Mouse (Mus musculus) C2C12 (cell line): Measurements from ENCODE around the gene Cdkn1a. TPM values are rescaled to one million over a fixed set of nuclear protein-coding genes. Genes with fewer than 3 reads are reported as not detected.
"Not testable (repeated sequence)": the region's sequence is repeated elsewhere in the genome, so short reads cannot be mapped to it uniquely, and the experiment has no call there.

ENCODE experiments used
- H3K27me3 ChIP-seq: one replicate; pipeline ENCODE4 v1.6.1; 2011; ENCODE audit not compliant: control insufficient read depth, insufficient read depth, insufficient read length
- H3K36me3 ChIP-seq: one replicate; pipeline ENCODE4 v1.6.1; 2011; ENCODE audit not compliant: control insufficient read depth, insufficient read depth
- H3K4me3 ChIP-seq: one replicate; pipeline ENCODE4 v1.5.1; 2011; ENCODE audit warnings: mild to moderate bottlenecking, control low read depth; ENCODE audit not compliant: poor library complexity, insufficient read depth, severe bottlenecking
- H3K79me2 ChIP-seq: one replicate; pipeline ENCODE4 v1.6.1; 2011; ENCODE audit not compliant: control insufficient read depth, insufficient read depth
- H3K79me3 ChIP-seq: one replicate; pipeline ENCODE4 v1.6.1; 2011; ENCODE audit warnings: low read depth, control low read depth
- H3ac ChIP-seq: one replicate; pipeline ENCODE3; 2011; ENCODE audit warnings: low read depth; ENCODE audit not compliant: control insufficient read depth, insufficient read length
- CEBPB ChIP-seq: IDR thresholded peaks from one replicate; pipeline ENCODE4 v1.6.1; 2011; ENCODE audit warnings: low read depth, mild to moderate bottlenecking, control low read depth, moderate library complexity
- CTCF ChIP-seq: IDR thresholded peaks from one replicate; pipeline ENCODE4 v1.5.1; 2011; ENCODE audit not compliant: control insufficient read depth, insufficient read depth, insufficient read length
- FOSL1 ChIP-seq: IDR thresholded peaks from one replicate; pipeline ENCODE4 v1.8.0; 2011; ENCODE audit warnings: mild to moderate bottlenecking, low read length; ENCODE audit not compliant: poor library complexity, insufficient read depth, severe bottlenecking
- MAX ChIP-seq: IDR thresholded peaks from one replicate; pipeline ENCODE4 v1.6.1; 2011; ENCODE audit warnings: mild to moderate bottlenecking, control low read depth
- MYOD1 ChIP-seq: IDR thresholded peaks from one replicate; pipeline ENCODE4 v1.6.1; 2011; ENCODE audit warnings: low read depth; ENCODE audit not compliant: control insufficient read depth, insufficient read length
- MYOG ChIP-seq: IDR thresholded peaks from one replicate; pipeline ENCODE4 v1.6.1; 2011; ENCODE audit not compliant: control insufficient read depth, insufficient read length; ENCODE audit errors: extremely low read depth
- USF1 ChIP-seq: IDR thresholded peaks from one replicate; pipeline ENCODE4 v1.6.1; 2011; ENCODE audit warnings: low read depth, mild to moderate bottlenecking, control low read depth, moderate library complexity
- long read RNA-seq, 2 experiments: library from polyadenylated mRNA; unstranded; transcript quantifications; one replicate each; pipeline ENCODE4 v2.0.0; 2019 to 2020
- polyA plus RNA-seq: library from polyadenylated mRNA; unstranded; fragments of >200 nt; fragmentation: generic; extraction: Trizol; gene quantifications from one replicate; pipeline ENCODE4 v1.2.1, GENCODE M21; 2012; ENCODE audit warnings: missing spikeins

Gene Cdkn1a
- polyA plus RNA-seq = 236 TPM
- long read RNA-seq, experiment 1, transcript Cdkn1a-202 (3 exons, 922 nt) = minor isoform, 22 of 531 reads
- long read RNA-seq, experiment 1, transcript Cdkn1a-201 (3 exons, 1,913 nt) = major isoform, 474 of 531 reads
- long read RNA-seq, experiment 1, transcript Cdkn1a-203 (2 exons, 1,172 nt) = minor isoform, 10 of 531 reads
- long read RNA-seq, experiment 1, partial matches to known transcripts = 11 of 531 reads
- long read RNA-seq, experiment 1, other reads (novel, unspliced or antisense) = 14 of 531 reads
- long read RNA-seq, experiment 2, transcript Cdkn1a-201 (3 exons, 1,913 nt) = major isoform, 15 of 21 reads
- long read RNA-seq, experiment 2, partial matches to known transcripts = 1 of 21 reads
- long read RNA-seq, experiment 2, other reads (novel, unspliced or antisense) = 1 of 21 reads

DNA sequence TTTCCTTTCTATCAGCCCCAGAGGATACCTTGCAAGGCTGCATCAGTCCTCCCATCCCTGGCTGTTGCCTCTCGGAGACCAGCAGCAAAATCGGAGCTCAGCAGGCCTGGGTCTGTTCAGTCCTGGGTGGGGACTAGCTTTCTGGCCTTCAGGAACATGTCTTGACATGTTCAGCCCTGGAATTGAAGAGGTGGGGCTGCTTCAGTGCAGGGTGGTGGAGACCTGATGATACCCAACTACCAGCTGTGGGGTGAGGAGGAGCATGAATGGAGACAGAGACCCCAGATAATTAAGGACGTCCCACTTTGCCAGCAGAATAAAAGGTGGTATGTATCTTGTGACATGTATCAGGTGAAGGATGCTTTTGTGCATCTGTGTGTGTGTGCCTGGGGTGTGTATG lies at the start of gene Cdkn1a:
Cdkn1a (plus strand) TSS at position 201 of the 400 bp plus-strand sequence.
- Histone ChIP-seq H3K36me3 (peaks cover 2% of the 10 kb centered on the region), H3K27me3 (no peaks in the 10 kb centered on the region), H3K4me3 (no peak within 1 kb of the TSS), H3K79me3 (peaks cover 13% of the 10 kb centered on the region), H3ac (no peak within 1 kb of the TSS), H3K79me2 (peaks cover 34% of the 10 kb centered on the region)
- no peak for TF ChIP-seq USF1
- TF ChIP-seq FOSL1 = no peak
- TF ChIP-seq MYOD1 = no peak
- TF ChIP-seq CEBPB = no peak
- TF ChIP-seq MYOG = no peak
- TF ChIP-seq MAX = no peak
- no peak for TF ChIP-seq CTCF

- not testable (repeated sequence) for H3K4me3 ChIP-seq, H3K27me3 ChIP-seq, H3ac ChIP-seq
- Histone ChIP-seq H3K36me3 (peaks cover 95% of the 10 kb centered on the region), H3K79me2 (peaks cover 78% of the 10 kb centered on the region), H3K79me3 (peaks cover 49% of the 10 kb centered on the region)
Measured at GRCm38 (mm10) chr17:29041632-29042031, 49.1 kb upstream of the Cdkn1a start.

GRCm38 (mm10) chr17:29042569-29042968 lies 48.2 kb upstream of the Cdkn1a start:
- H3K36me3 ChIP-seq = peaks cover 95% of the 10 kb centered on the region
- H3ac ChIP-seq = no peak overlapping the region
- no peak overlapping the region for H3K4me3 ChIP-seq
- TF ChIP-seq FOSL1 = no peak
- TF ChIP-seq MYOD1 = no peak
- TF ChIP-seq USF1 = no peak
- TF ChIP-seq MAX = no peak
- TF ChIP-seq CTCF = no peak
- no peak for TF ChIP-seq MYOG
- TF ChIP-seq CEBPB = no peak
- H3K79me2 ChIP-seq = peaks cover 69% of the 10 kb centered on the region
- H3K27me3 ChIP-seq = no peaks in the 10 kb centered on the region
- peaks cover 40% of the 10 kb centered on the region for H3K79me3 ChIP-seq

- peaks cover 87% of the 10 kb centered on the region for H3K36me3 ChIP-seq
- TF ChIP-seq USF1 = no peak
Measured at GRCm38 (mm10) chr17:29043583-29043982, 47.2 kb upstream of the Cdkn1a start.

DNA sequence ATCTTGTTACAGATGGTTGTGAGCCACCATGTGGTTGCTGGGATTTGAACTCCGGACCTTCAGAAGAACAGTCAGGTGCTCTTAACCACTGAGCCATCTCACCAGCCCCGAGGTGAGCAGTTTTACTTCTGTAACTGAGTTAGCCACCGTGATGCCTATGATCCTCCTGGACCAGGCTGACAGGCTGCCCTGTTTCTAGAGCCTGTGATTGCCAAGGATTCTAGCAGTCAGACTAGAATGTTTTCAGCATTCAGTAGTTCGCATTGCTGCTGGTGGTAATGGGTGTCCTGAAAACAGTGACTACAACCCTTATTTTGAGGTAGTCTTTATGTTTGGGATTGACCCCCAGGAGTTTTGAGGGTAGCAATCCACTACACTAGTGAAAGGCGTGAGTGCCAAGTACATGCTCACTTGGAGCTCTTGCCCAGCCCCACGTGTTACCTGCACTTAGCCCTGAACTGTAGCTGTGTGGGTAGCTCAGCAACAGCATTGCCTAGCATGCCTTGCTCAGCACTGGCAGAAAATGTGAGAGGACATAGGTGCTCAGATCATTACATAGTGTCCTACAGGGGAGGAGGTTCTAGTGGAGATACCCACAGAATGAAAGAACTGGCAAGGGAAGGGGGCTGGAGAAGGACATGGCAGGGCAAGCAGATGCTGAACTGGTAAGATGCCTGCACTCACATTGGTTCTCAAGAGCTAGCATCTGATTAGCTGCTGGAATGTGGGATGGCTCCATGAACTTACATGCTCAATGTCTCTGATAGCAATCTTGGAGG lies 46.4 kb upstream of the Cdkn1a start:
- Histone ChIP-seq H3K79me2 (peaks cover 51% of the 10 kb centered on the region), H3K79me3 (peaks cover 24% of the 10 kb centered on the region), H3K4me3 (no peak overlapping the region), H3K36me3 (peaks cover 80% of the 10 kb centered on the region), H3K27me3 (no peaks in the 10 kb centered on the region), H3ac (no peak overlapping the region)
- TF ChIP-seq MYOD1 (no peak), MAX (no peak), CEBPB (no peak), FOSL1 (no peak)

More at GRCm38 (mm10) chr17:29043583-29043982, 47.2 kb upstream of the Cdkn1a start:
- H3ac ChIP-seq = no peak overlapping the region
- peaks cover 59% of the 10 kb centered on the region for H3K79me2 ChIP-seq
- H3K4me3 ChIP-seq = no peak overlapping the region
- peaks cover 31% of the 10 kb centered on the region for H3K79me3 ChIP-seq
- no peaks in the 10 kb centered on the region for H3K27me3 ChIP-seq

DNA sequence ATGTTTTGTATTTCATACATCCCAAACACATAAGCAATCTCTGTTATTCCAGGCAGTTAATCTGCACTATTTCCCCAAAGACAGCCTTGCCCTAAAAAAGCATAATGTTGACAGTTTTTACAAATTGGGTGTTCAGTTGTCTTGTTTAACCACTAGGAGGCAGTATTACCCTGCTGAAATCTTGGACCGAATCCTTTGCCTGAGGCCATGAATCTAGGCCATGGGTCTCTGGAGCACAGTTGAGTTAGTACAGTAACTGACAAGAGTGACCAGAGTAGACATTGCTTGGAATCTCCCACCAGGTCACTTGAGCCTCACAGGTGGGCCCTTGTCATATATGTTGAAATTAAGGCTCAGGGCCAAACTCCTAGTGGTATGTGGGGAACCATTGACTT lies 45.9 kb upstream of the Cdkn1a start:
- Histone ChIP-seq H3K36me3 (peaks cover 74% of the 10 kb centered on the region), H3K4me3 (no peak overlapping the region)

More for the DNA sequence above, 45.9 kb upstream of the Cdkn1a start:
- no peak overlapping the region for H3ac ChIP-seq
- TF ChIP-seq MYOG = no peak
- no peak for TF ChIP-seq CEBPB
- no peak for TF ChIP-seq FOSL1
- no peak for TF ChIP-seq MYOD1
- no peak for TF ChIP-seq MAX
- no peak for TF ChIP-seq USF1
- TF ChIP-seq CTCF = no peak
- H3K79me3 ChIP-seq = peaks cover 18% of the 10 kb centered on the region
- peaks cover 46% of the 10 kb centered on the region for H3K79me2 ChIP-seq
- H3K27me3 ChIP-seq = no peaks in the 10 kb centered on the region
